Mouse (Mus musculus): Measurements from ENCODE around the gene Sdc4.

The Sdc4 gene

GRCm38 (mm10) chr2:164403396-164404081, 40.1 kb downstream of the Sdc4 start:
- no peak for DNase-seq (ENCODE audit: low spot score in 2 of 2)

- peak; percentile 69 to 70 for DNase-seq (ENCODE audit: low spot score in 2 of 2)
These were observed 40.8 kb downstream of the Sdc4 start, which contains the start of gene Rbpjl for GRCm38 (mm10) chr2:164402906-164403305. TSS of gene Rbpjl (plus strand) at chr2:164403141.

- no peak for DNase-seq (ENCODE audit: low spot score in 2 of 2)
These were observed 46.8 kb downstream of the Sdc4 start for GRCm38 (mm10) chr2:164396911-164397310.

GRCm38 (mm10) chr2:164396076-164396475, 47.6 kb downstream of the Sdc4 start:
- DNase-seq (ENCODE audit: low spot score in 2 of 2), result no peak

- DNase-seq (ENCODE audit: low spot score in 2 of 2), result no peak
These were observed 50.6 kb downstream of the Sdc4 start for GRCm38 (mm10) chr2:164393126-164393525.

GRCm38 (mm10) chr2:164389499-164389898, 54.2 kb downstream of the Sdc4 start:
- peak; percentile 63 to 64 for DNase-seq (ENCODE audit: low spot score in 2 of 2)

GRCm38 (mm10) chr2:164389020-164389419, 54.7 kb downstream of the Sdc4 start, which contains the start of gene Slpi:
TSS of gene Slpi (minus strand) at chr2:164389095.
- DNase-seq (ENCODE audit: low spot score in 2 of 2), result no peak

- DNase-seq (ENCODE audit: low spot score in 2 of 2), result peak; percentile 46 to 61
These were observed 56.7 kb downstream of the Sdc4 start for GRCm38 (mm10) chr2:164386953-164387352.

- DNase-seq (ENCODE audit: low spot score in 2 of 2), result no peak
These were observed 57.5 kb downstream of the Sdc4 start for GRCm38 (mm10) chr2:164385927-164386763.

GRCm38 (mm10) chr2:164383656-164384399, 59.9 kb downstream of the Sdc4 start:
- no peak for DNase-seq (ENCODE audit: low spot score in 2 of 2)

- no peak for DNase-seq (ENCODE audit: low spot score in 2 of 2)
These were observed 60.7 kb downstream of the Sdc4 start for GRCm38 (mm10) chr2:164382971-164383370.

GRCm38 (mm10) chr2:164381726-164382125, 62.0 kb downstream of the Sdc4 start:
- no peak for DNase-seq (ENCODE audit: low spot score in 2 of 2)

- DNase-seq (ENCODE audit: low spot score in 2 of 2), result no peak
These were observed 65.9 kb downstream of the Sdc4 start for GRCm38 (mm10) chr2:164377478-164378426.
